Mouse (Mus musculus): ENCODE data around the gene Ajuba.
"Not testable (repeated sequence)": the region's sequence is repeated elsewhere in the genome, so short reads cannot be mapped to it uniquely, and the experiment has no call there.

Gene Ajuba

GRCm38 (mm10) chr14:54577089-54577982 is at the start of gene Ajuba:
TSS of gene Ajuba (minus strand) at chr14:54577558.
- peak; percentile 90 for DNase-seq

- DNase-seq, result no peak
Observed at GRCm38 (mm10) chr14:54624976-54625375, 47.6 kb upstream of the Ajuba start.

GRCm38 (mm10) chr14:54623334-54623733 is 46.0 kb upstream of the Ajuba start:
- no peak for DNase-seq

- no peak for DNase-seq
Observed at GRCm38 (mm10) chr14:54621133-54621532, 43.8 kb upstream of the Ajuba start, which contains the start of gene Psmb11. TSS of gene Psmb11 (plus strand) at chr14:54621433.

- peak; percentile 89 for DNase-seq
Observed at GRCm38 (mm10) chr14:54617897-54618365, 40.6 kb upstream of the Ajuba start, which contains the start of gene Psmb5. TSS of gene Psmb5 (minus strand) at chr14:54618022.

- DNase-seq, result no peak
Observed at GRCm38 (mm10) chr14:54617152-54617896, 40.0 kb upstream of the Ajuba start.

- no peak for DNase-seq
Observed at GRCm38 (mm10) chr14:54616226-54616825, 39.0 kb upstream of the Ajuba start.

- not testable (repeated sequence) for DNase-seq
Observed at GRCm38 (mm10) chr14:54614130-54614529, 36.8 kb upstream of the Ajuba start.

GRCm38 (mm10) chr14:54610648-54611047 is 33.3 kb upstream of the Ajuba start:
- DNase-seq, result no peak

GRCm38 (mm10) chr14:54609962-54610361 is 32.6 kb upstream of the Ajuba start:
- DNase-seq, result peak; percentile 49

GRCm38 (mm10) chr14:54609245-54609644 is 31.9 kb upstream of the Ajuba start:
- DNase-seq, result no peak

- DNase-seq, result no peak
Observed at GRCm38 (mm10) chr14:54607226-54607625, 29.9 kb upstream of the Ajuba start.

- DNase-seq, result peak; percentile 87
Observed at GRCm38 (mm10) chr14:54605752-54606321, 28.5 kb upstream of the Ajuba start, which contains the start of gene 4931414P19Rik. TSS of gene 4931414P19Rik (minus strand) at chr14:54605993.

- DNase-seq, result no peak
Observed at GRCm38 (mm10) chr14:54603686-54604085, 26.3 kb upstream of the Ajuba start.

GRCm38 (mm10) chr14:54603038-54603654 is 25.8 kb upstream of the Ajuba start:
- DNase-seq, result peak; percentile 96

- DNase-seq, result no peak
Observed at GRCm38 (mm10) chr14:54602613-54603012, 25.3 kb upstream of the Ajuba start.

GRCm38 (mm10) chr14:54601601-54602000 is 24.2 kb upstream of the Ajuba start:
- no peak for DNase-seq

- DNase-seq, result no peak
Observed at GRCm38 (mm10) chr14:54597084-54597483, 19.7 kb upstream of the Ajuba start.

- DNase-seq, result no peak
Observed at GRCm38 (mm10) chr14:54594631-54595414, 17.5 kb upstream of the Ajuba start.

GRCm38 (mm10) chr14:54594055-54594454 is 16.7 kb upstream of the Ajuba start:
- DNase-seq, result no peak

GRCm38 (mm10) chr14:54592319-54592934 is 15.1 kb upstream of the Ajuba start:
- DNase-seq, result no peak
